ENCODE assay signal across 9 mouse cellular contexts in the genomic region with DNA sequence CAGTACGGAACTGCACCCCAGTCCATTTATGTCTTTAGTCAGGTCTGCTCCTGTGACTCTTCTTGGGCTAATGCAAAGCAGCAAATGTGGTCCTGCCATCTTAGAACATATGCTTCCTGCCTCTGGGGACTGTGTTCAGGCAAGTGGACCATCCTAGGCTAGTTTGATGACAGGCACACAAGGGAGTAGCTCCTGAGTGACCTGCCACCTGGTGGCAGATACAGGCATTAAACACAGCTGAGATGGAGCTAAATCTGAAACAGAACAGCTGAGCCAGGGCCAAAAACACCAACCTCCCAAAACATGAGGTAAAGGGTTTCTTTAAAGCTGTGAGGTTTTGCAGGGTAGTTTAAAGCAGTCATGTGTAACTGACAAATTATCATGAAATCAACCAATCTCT. TPM values are rescaled to one million over a fixed set of nuclear protein-coding genes. Genes with fewer than 3 reads are reported as not detected.
DNase-seq lines count a peak whose midpoint lies in the region; ATAC-seq and TF ChIP-seq lines count a peak whose summit lies in the region.
"Had no signal": no experiment of that assay in that cellular context is flagged by ENCODE, and none has a peak within 500 bp of the region (broad histone marks: within the 10 kb centered on the region; RNA-seq: fewer than 3 reads in every experiment).

No protein-coding gene starts in this region.

- no peaks in the 10 kb centered on the region for H3K36me3 ChIP-seq in liver, embryonic 12.5 days
- H3K36me3 ChIP-seq in embryonic facial prominence, embryonic 11.5 days (replicated peaks; ENCODE audit: control insufficient read depth, insufficient read depth, low read depth, low read length) = no peaks in the 10 kb centered on the region
- H3K36me3 ChIP-seq: midbrain, embryonic 12.5 days had no signal

- no peaks in the 10 kb centered on the region for H3K27me3 ChIP-seq in liver, embryonic 12.5 days (replicated peaks)
- no peaks in the 10 kb centered on the region for H3K27me3 ChIP-seq in Patski
- H3K27me3 ChIP-seq in embryonic facial prominence, embryonic 11.5 days (ENCODE audit: control insufficient read depth, insufficient read depth, low read length) = no peaks in the 10 kb centered on the region
- H3K27me3 ChIP-seq: midbrain, embryonic 12.5 days had no signal

- CTCF ChIA-PET in Patski (lab: Charles Lee) = interaction anchor here (1.0 to 1.4 kb wide), 2 partner anchors 13 to 26 kb away, joined by 4 to 5 read pairs; no protein-coding TSS in a partner anchor

- H3K4me2 ChIP-seq in liver, embryonic 12.5 days = no peak overlapping the region
- no peak overlapping the region for H3K4me2 ChIP-seq in embryonic facial prominence, embryonic 11.5 days (ENCODE audit: low read depth, low read length)
- H3K4me2 ChIP-seq: midbrain, embryonic 12.5 days had no signal

- H3K4me3 ChIP-seq in liver, embryonic 12.5 days = no peak overlapping the region
- H3K4me3 ChIP-seq in embryonic facial prominence, embryonic 11.5 days (ENCODE audit: low read depth, low read length) = no peak overlapping the region
- H3K4me3 ChIP-seq: midbrain, embryonic 12.5 days had no signal

- WGBS in liver, embryonic 12.5 days (ENCODE audit: insufficient replicate concordance) = 90% methylated on average over 1 of the region's 1 CpGs
- 94% methylated on average over 1 of the region's 1 CpGs for WGBS in embryonic facial prominence, embryonic 11.5 days

- no peak for ATAC-seq in liver, embryonic 12.5 days
- peak; percentile 67 for ATAC-seq in Patski
- no peak for ATAC-seq in embryonic facial prominence, embryonic 11.5 days (replicated peaks; ENCODE audit: insufficient number of reproducible peaks, low FRiP score, low TSS enrichment, low read depth)

- in situ Hi-C loops in Patski (cut with MboI; ENCODE audit: low pct_unique_long_range_greater_than_20kb) = no loop called here

- DNase-seq in cerebellum, postnatal 10 days = peak; percentile 30 to 31
- DNase-seq in cerebellum, postnatal 36 days = no peak
- DNase-seq in liver (peak; percentile 7), Patski (ENCODE audit: low read depth, low spot score) (no peak)
- peak; percentile 20 for DNase-seq in embryonic facial prominence, embryonic 11.5 days (ENCODE audit: low spot score)
- DNase-seq in retina, postnatal 1 day = peak; percentile 53
- no peak for DNase-seq in heart, adult 11 months

- H3K9ac ChIP-seq in liver, embryonic 12.5 days = no peak overlapping the region
- H3K9ac ChIP-seq in embryonic facial prominence, embryonic 11.5 days (replicated peaks; ENCODE audit: low read length) = no peak overlapping the region
- H3K9ac ChIP-seq: midbrain, embryonic 12.5 days had no signal

- POLR2A ChIA-PET in Patski (lab: Charles Lee) = no interaction called here

- H3K4me1 ChIP-seq in liver, embryonic 12.5 days = no peaks in the 10 kb centered on the region
- H3K4me1 ChIP-seq in embryonic facial prominence, embryonic 11.5 days (ENCODE audit: control insufficient read depth, insufficient read depth, low read length) = no peaks in the 10 kb centered on the region
- H3K4me1 ChIP-seq: midbrain, embryonic 12.5 days had no signal

- peak; percentile 61 for TF ChIP-seq CTCF in Patski (IDR thresholded peaks at IDR 0.05)

- H3K9me3 ChIP-seq in liver, embryonic 12.5 days (replicated peaks) = no peaks in the 10 kb centered on the region
- no peaks in the 10 kb centered on the region for H3K9me3 ChIP-seq in embryonic facial prominence, embryonic 11.5 days (replicated peaks; ENCODE audit: control insufficient read depth, low read length)
- H3K9me3 ChIP-seq: midbrain, embryonic 12.5 days had no signal

- H3K27ac ChIP-seq in liver, embryonic 12.5 days = no peak overlapping the region
- no peak overlapping the region for H3K27ac ChIP-seq in embryonic facial prominence, embryonic 11.5 days (replicated peaks; ENCODE audit: low read depth, low read length)
- H3K27ac ChIP-seq: midbrain, embryonic 12.5 days had no signal

RNA-seq across cellular contexts. Expression of a gene that starts 7.6 kb away (rescaled TPM):
- not detected in 2 replicates for polyA plus RNA-seq in liver, embryonic 12.5 days (2016; fragmentation: Nextera tagmentation; extraction: Ambion mirVana)
- not detected for polyA plus RNA-seq in Patski (2021)
- polyA plus RNA-seq in embryonic facial prominence, embryonic 11.5 days (2014; fragmentation: Nextera tagmentation; extraction: Ambion mirVana) = not detected in 2 replicates
- polyA plus RNA-seq: midbrain, embryonic 12.5 days had no signal

RNA-seq across cellular contexts. Expression of a gene that starts 14.0 kb away (rescaled TPM):
- not detected in 2 replicates for polyA plus RNA-seq in liver, embryonic 12.5 days (2016; fragmentation: Nextera tagmentation; extraction: Ambion mirVana)
- polyA plus RNA-seq in Patski (2021) = not detected
- not detected in 2 replicates for polyA plus RNA-seq in embryonic facial prominence, embryonic 11.5 days (2014; fragmentation: Nextera tagmentation; extraction: Ambion mirVana)
- polyA plus RNA-seq: midbrain, embryonic 12.5 days had no signal

RNA-seq across cellular contexts. Expression of a gene that starts 34.5 kb away (rescaled TPM):
- 59.0 and 61.2 TPM in 2 replicates for polyA plus RNA-seq in liver, embryonic 12.5 days (2016; fragmentation: Nextera tagmentation; extraction: Ambion mirVana)
- polyA plus RNA-seq in Patski (2021) = 25.0 TPM
- 89.7 and 97.5 TPM in 2 replicates for polyA plus RNA-seq in embryonic facial prominence, embryonic 11.5 days (2014; fragmentation: Nextera tagmentation; extraction: Ambion mirVana)

RNA-seq across cellular contexts. Expression of a gene that starts 51.4 kb away (rescaled TPM):
- 25.2 and 31.4 TPM in 2 replicates for polyA plus RNA-seq in liver, embryonic 12.5 days (2016; fragmentation: Nextera tagmentation; extraction: Ambion mirVana)
- polyA plus RNA-seq in Patski (2021) = not detected
- 0.78 and 0.87 TPM in 2 replicates for polyA plus RNA-seq in embryonic facial prominence, embryonic 11.5 days (2014; fragmentation: Nextera tagmentation; extraction: Ambion mirVana)

RNA-seq across cellular contexts. Expression of a gene that starts 52.2 kb away (rescaled TPM):
- polyA plus RNA-seq in liver, embryonic 12.5 days (2016; fragmentation: Nextera tagmentation; extraction: Ambion mirVana) = 0.08 TPM in 1 of 2 replicates, not detected in the other
- polyA plus RNA-seq in Patski (2021) = not detected
- not detected in 2 replicates for polyA plus RNA-seq in embryonic facial prominence, embryonic 11.5 days (2014; fragmentation: Nextera tagmentation; extraction: Ambion mirVana)
- polyA plus RNA-seq: midbrain, embryonic 12.5 days had no signal

Comparison
In these comparisons a context has a peak if more than half of its experiments do, and no peak if none do; other contexts are left out.
1. DNase-seq: peak in cerebellum, postnatal 10 days (2 of 2), liver (single experiment), embryonic facial prominence, embryonic 11.5 days (single experiment) and retina, postnatal 1 day (single experiment); none in cerebellum, postnatal 36 days (0 of 2), Patski (single experiment) and heart, adult 11 months (single experiment).